Mouse (Mus musculus) hindbrain, embryonic 16.5 days (tissue): ENCODE measurements around the gene Gstm7. TPM values are rescaled to one million over a fixed set of nuclear protein-coding genes. Genes with fewer than 3 reads are reported as not detected.

Experiments
- ATAC-seq: fragments of 200-750 bp; cut with Nextera tagmentation; 2 replicates; pipeline ENCODE4 v1.8.0; 2017; ENCODE audit warnings: moderate TSS enrichment, moderate library complexity
- H3K27ac ChIP-seq: fragments of 300-500 bp; sonication (generic); 2 replicates; pipeline ENCODE4 v1.5.1; 2014; ENCODE audit warnings: low read depth, mild to moderate bottlenecking, control low read depth, low read length, moderate library complexity
- H3K27me3 ChIP-seq: fragments of 300-500 bp; sonication (generic); replicated peaks from 2 replicates; pipeline ENCODE4 v1.6.1; 2014; ENCODE audit warnings: low read length; ENCODE audit not compliant: control insufficient read depth, insufficient read depth
- H3K36me3 ChIP-seq: fragments of 300-500 bp; sonication (generic); 2 replicates; pipeline ENCODE4 v1.6.1; 2014; ENCODE audit warnings: mild to moderate bottlenecking, low read length, moderate library complexity, mixed read lengths; ENCODE audit not compliant: control insufficient read depth, insufficient read depth
- H3K4me1 ChIP-seq: fragments of 300-500 bp; sonication (generic); 2 replicates; pipeline ENCODE4 v1.6.1; 2014; ENCODE audit warnings: low read depth, low read length; ENCODE audit not compliant: control insufficient read depth, insufficient read depth
- H3K4me2 ChIP-seq: fragments of 300-500 bp; sonication (generic); 2 replicates; pipeline ENCODE4 v1.6.1; 2014; ENCODE audit warnings: mild to moderate bottlenecking, low read length, control low read depth, moderate library complexity
- H3K4me3 ChIP-seq: fragments of 300-500 bp; sonication (generic); 2 replicates; pipeline ENCODE4 v1.5.1; 2014; ENCODE audit warnings: mild to moderate bottlenecking, low read length, control low read depth, moderate library complexity
- H3K9ac ChIP-seq: fragments of 300-500 bp; sonication (generic); 2 replicates; pipeline ENCODE4 v1.6.1; 2014; ENCODE audit warnings: low read depth, mild to moderate bottlenecking, control low read depth, low read length, moderate library complexity
- H3K9me3 ChIP-seq: fragments of 300-500 bp; sonication (generic); 2 replicates; pipeline ENCODE4 v1.6.1; 2014; ENCODE audit warnings: mild to moderate bottlenecking, low read length, moderate library complexity; ENCODE audit not compliant: control insufficient read depth
- WGBS: fragments of 180-500 bp; shearing (Covaris S2); extraction: QIAGEN DNeasy Blood & Tissue Kit; methylation state at CpG from one replicate; pipeline ENCODE4 v1.1.7; 2014; 5-methylcytosine and 5-hydroxymethylcytosine counted together
- polyA plus RNA-seq: library from polyadenylated mRNA; unstranded; fragments of >200 nt; fragmentation: Nextera tagmentation; extraction: Ambion mirVana; gene quantifications from 2 replicates; pipeline ENCODE4 v1.2.1, GENCODE M21; 2015

Gene Gstm7
- polyA plus RNA-seq, 1 experiment from 2014 or later, result 43.2 TPM

DNA sequence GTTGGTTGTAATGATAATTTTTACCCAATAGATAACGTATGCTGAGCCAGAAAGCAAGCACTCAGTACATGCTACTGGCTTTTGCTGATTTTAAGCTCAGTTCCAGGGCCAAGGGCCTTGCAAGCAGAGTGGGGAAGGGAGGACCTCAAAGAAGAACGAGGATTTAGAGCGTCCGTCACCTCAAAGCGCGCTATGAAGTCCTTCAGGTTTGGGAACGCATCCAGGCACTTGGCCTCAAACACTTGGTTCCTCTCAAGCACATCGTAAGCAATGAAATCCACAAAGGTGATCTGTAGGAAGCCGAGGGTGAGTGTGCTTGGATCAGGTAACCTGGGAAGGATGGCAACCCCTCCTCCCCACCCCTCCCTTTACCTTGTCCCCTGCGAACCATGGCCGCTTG is 2.9 kb downstream of the Gstm7 start:
- no peak overlapping the region for H3K27ac ChIP-seq
- 82% methylated on average over 11 of the region's 11 CpGs for WGBS

DNA sequence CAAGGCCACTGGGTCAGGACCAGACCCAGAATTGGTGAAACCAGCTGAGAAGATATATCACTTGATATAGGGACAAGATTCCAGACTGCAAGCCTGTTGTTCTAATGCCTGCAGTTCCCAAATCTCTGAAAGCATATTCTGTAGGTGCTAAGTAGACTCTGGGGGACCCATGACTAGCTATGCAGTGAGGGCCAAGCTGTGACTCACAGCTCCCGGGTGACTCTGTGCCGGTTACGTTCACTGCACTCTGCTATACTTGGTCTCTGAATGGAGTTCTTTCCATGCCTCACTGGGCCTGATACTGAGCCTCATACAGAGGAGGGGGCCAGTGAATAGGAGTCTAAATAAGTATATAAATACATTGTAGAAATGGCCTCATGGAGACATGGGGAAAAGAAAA is 3.8 kb downstream of the Gstm7 start:
- no peak for ATAC-seq
- Histone ChIP-seq H3K9me3 (no peaks in the 10 kb centered on the region), H3K27ac (no peak overlapping the region), H3K4me2 (no peak overlapping the region), H3K27me3 (no peaks in the 10 kb centered on the region), H3K4me1 (peaks cover 12% of the 10 kb centered on the region), H3K36me3 (no peaks in the 10 kb centered on the region), H3K9ac (no peak overlapping the region), H3K4me3 (no peak overlapping the region)
- WGBS, result 57% methylated on average over 3 of the region's 3 CpGs

More for the DNA sequence above, 2.9 kb downstream of the Gstm7 start:
- Histone ChIP-seq H3K36me3 (no peaks in the 10 kb centered on the region), H3K27me3 (no peaks in the 10 kb centered on the region), H3K9ac (no peak overlapping the region), H3K4me2 (no peak overlapping the region), H3K4me1 (peaks cover 12% of the 10 kb centered on the region), H3K4me3 (no peak overlapping the region), H3K9me3 (no peaks in the 10 kb centered on the region)
- no peak for ATAC-seq

DNA sequence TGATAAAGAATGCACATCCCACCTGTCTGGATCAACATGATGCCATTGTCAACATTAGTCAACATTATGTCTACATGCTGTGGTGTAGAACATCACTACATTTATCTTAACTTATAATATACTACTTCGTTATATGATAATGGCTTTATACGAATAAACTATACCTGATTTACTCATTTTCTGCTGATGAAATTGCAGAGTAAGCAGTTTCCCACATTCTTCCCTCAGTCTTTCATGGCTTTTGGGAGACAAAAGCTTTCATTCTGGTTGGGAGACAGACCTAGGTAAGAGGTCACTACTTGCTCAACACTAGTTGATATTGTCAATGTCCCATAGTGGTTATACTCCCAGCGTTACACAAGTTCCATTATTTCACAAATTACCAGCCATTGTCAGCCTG is 6.3 kb downstream of the Gstm7 start:
- Histone ChIP-seq H3K9me3 (no peaks in the 10 kb centered on the region), H3K4me2 (no peak overlapping the region), H3K36me3 (no peaks in the 10 kb centered on the region), H3K9ac (no peak overlapping the region), H3K4me1 (peaks cover 3% of the 10 kb centered on the region; the same call in 1 of the 2 replicates), H3K4me3 (no peak overlapping the region), H3K27ac (no peak overlapping the region), H3K27me3 (no peaks in the 10 kb centered on the region)
- WGBS, result 96% methylated on average over 3 of the region's 3 CpGs
- ATAC-seq, result no peak

DNA sequence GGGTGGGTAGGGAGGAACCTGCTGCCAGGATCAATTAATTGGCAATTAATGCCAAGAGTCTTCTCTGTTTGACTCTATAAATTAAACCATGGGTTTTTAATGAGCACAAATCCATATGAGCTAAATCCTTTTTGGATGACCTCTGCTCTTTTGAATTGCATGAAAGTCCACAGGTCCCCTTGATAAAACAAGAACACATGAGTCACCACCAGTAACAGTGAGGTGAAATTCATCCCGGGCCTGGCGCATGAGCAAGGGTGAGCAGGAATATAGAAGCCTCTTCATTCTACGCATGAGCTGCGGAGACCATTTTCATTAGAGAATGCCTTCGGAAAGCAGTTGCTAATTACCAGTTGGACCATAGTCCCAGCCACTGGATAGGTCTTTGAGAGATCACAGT is 11.3 kb downstream of the Gstm7 start:
- 87% methylated on average over 5 of the region's 5 CpGs for WGBS
- no peak overlapping the region for H3K9ac ChIP-seq
- ATAC-seq, result no peak
- H3K36me3 ChIP-seq, result no peaks in the 10 kb centered on the region
- H3K9me3 ChIP-seq, result no peaks in the 10 kb centered on the region
- H3K4me1 ChIP-seq, result no peaks in the 10 kb centered on the region
- H3K27me3 ChIP-seq, result no peaks in the 10 kb centered on the region
- H3K4me3 ChIP-seq, result no peak overlapping the region
- H3K4me2 ChIP-seq, result no peak overlapping the region
- no peak overlapping the region for H3K27ac ChIP-seq

DNA sequence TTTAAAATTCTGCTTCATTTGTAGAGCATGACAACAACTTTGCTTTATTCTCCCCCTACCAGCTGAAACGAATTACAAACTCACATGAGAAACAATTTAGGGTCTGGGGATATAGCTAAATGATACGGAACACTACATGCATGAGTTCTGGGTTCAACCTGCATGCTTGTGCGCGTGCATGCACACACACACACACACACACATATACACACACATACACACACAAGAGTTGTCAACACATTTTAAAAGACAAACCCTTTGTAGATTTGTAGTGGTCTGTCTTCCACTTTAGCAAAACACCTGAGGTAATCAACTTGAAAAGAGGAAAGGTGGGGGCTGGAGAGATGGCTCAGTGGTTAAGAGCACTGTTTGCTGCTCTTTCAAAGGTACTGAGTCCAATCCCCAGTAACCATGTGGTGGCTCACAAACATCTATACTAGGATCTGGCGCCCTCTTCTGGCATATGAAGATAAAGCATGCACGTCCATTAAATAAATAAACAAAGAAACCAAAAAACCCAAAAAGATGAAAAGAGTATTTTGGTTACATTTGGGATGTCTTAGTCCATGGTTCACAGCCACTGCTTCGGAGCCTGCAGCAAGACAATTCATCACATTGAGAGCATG is 13.7 kb downstream of the Gstm7 start:
- no peak overlapping the region for H3K4me2 ChIP-seq
- H3K36me3 ChIP-seq, result no peaks in the 10 kb centered on the region
- no peak overlapping the region for H3K9ac ChIP-seq
- no peaks in the 10 kb centered on the region for H3K9me3 ChIP-seq
- no peaks in the 10 kb centered on the region for H3K27me3 ChIP-seq
- H3K4me3 ChIP-seq, result no peak overlapping the region
- peak; percentile 76 for ATAC-seq
- H3K4me1 ChIP-seq, result no peaks in the 10 kb centered on the region
- H3K27ac ChIP-seq, result no peak overlapping the region
- 59% methylated on average over 7 of the region's 7 CpGs for WGBS

DNA sequence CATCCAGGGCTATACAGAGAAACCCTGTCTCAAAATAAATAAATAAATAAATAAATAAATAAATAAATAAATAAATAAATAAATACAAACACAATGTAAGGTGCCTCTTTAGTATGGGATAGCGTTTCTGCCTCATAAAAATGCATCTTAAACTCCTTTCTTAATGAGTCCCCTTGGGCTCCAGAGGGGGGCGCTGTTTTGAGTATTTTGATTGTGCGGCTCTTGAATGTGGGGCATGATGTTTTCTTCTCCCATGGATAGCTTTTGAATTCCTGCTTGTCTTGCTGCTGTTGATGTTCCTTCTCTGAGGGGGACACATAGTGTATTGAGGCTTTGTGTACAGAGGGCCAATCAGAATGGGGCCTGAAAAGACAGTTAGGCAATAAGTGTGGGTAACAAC is 14.5 kb downstream of the Gstm7 start:
- H3K9ac ChIP-seq, result no peak overlapping the region
- no peak overlapping the region for H3K4me3 ChIP-seq
- no peak overlapping the region for H3K4me2 ChIP-seq
- no peak overlapping the region for H3K27ac ChIP-seq
- H3K4me1 ChIP-seq, result no peaks in the 10 kb centered on the region
- no peaks in the 10 kb centered on the region for H3K9me3 ChIP-seq
- H3K27me3 ChIP-seq, result no peaks in the 10 kb centered on the region
- 82% methylated on average over 3 of the region's 3 CpGs for WGBS
- H3K36me3 ChIP-seq, result no peaks in the 10 kb centered on the region
- ATAC-seq, result no peak

DNA sequence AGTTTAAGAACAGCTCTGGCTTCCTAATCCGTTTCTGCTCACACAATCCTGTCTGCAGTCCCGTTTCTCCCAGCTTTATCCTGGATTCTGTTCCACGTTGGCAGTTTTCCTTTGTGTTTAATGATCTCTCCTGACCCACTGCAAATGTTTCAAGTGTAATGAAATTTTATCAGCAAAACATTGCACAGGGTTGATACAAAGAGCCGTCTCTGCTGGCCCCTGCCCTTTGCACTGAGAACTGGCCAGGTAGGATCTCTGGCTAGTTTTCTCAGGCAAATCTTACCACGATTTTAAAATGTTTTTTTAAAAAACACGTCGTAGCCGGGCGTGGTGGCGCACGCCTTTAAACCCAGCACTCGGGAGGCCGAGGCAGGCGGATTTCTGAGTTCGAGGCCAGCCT is 14.9 kb downstream of the Gstm7 start:
- Histone ChIP-seq H3K27ac (no peak overlapping the region), H3K27me3 (no peaks in the 10 kb centered on the region), H3K4me3 (no peak overlapping the region), H3K4me2 (no peak overlapping the region), H3K9me3 (no peaks in the 10 kb centered on the region), H3K9ac (no peak overlapping the region), H3K4me1 (no peaks in the 10 kb centered on the region), H3K36me3 (no peaks in the 10 kb centered on the region)
- ATAC-seq, result no peak
- WGBS, result 81% methylated on average over 15 of the region's 15 CpGs

DNA sequence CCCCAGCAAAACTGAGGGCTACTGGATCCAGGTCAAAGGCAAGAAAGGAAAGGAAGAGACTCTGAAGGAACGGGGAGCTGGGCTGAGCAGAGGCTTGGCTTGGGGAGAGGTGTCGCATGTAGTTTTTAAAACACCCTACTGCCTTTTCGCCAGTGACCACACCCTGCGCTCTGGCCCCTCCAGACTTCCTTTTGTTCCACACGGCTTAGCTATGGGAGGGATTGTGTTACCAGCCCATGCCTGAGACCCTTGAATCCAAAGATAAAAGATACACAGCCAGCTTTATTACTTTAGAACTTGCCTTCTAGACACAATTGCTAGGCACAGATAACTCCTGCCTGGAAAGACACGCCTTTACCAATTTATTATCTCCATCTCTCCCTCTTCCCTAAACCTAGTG is 25.7 kb downstream of the Gstm7 start:
- Histone ChIP-seq H3K36me3 (no peaks in the 10 kb centered on the region), H3K9ac (no peak overlapping the region), H3K4me1 (no peaks in the 10 kb centered on the region), H3K4me3 (no peak overlapping the region), H3K9me3 (no peaks in the 10 kb centered on the region), H3K4me2 (no peak overlapping the region), H3K27ac (no peak overlapping the region), H3K27me3 (no peaks in the 10 kb centered on the region)
- no peak for ATAC-seq
- 77% methylated on average over 6 of the region's 6 CpGs for WGBS

DNA sequence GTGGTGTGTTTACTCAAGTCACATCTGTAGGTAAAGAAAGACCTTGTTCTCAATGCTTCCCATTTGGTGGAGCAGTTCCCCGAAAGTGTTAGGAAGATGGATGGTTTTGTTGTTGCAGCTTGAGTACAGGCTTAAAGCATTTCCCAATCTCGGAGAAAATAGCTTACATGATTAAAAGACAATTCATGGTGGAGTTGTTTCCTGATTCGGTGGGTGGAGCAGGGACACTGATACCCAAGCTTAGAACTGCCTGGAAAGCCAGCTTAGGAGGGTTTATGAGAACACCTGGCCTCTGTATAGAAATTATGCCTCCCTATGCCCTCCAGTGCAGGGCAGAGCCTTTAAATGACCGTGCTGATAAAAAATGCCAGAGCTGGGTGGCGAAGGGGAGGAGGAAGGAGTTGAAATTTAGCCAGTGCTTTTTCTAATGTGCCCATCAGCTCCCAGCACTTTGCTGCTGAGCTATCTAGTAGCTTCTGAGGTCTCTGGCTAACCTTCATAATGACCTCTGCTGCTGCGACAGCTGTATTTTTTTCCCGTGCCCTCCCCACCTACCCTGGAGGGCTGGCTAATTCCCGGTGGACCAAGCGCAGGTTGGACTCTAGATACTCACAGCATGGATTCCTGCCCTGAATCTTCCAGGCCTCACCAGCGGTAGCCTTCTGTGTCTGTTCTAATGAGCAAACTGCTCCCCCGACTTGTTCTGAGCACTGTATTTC is 30.5 kb downstream of the Gstm7 start:
- Histone ChIP-seq H3K9ac (no peak overlapping the region), H3K4me2 (no peak overlapping the region), H3K4me1 (no peaks in the 10 kb centered on the region; the same call in 1 of the 2 replicates), H3K27me3 (no peaks in the 10 kb centered on the region), H3K36me3 (peaks cover 6% of the 10 kb centered on the region), H3K27ac (no peak overlapping the region), H3K4me3 (no peak overlapping the region), H3K9me3 (no peaks in the 10 kb centered on the region)
- WGBS, result 62% methylated on average over 11 of the region's 11 CpGs
- no peak for ATAC-seq
